Mouse (Mus musculus): ENCODE data around the gene Igf2bp1. TPM values are rescaled to one million over a fixed set of nuclear protein-coding genes. Genes with fewer than 3 reads are reported as not detected.
A peak's percentile ranks its signal among the peaks of the same experiment; 100 is the strongest.

The Igf2bp1 gene
- total RNA-seq (2021), result 1 to 10 TPM; 2.6 to 3.5 TPM

- intact Hi-C loops (cut with DNase I), result no loop called here
- peak; percentile 24 for DNase-seq
Observed at GRCm38 (mm10) chr11:96005403-96006271, at the start of gene Igf2bp1. Gene Igf2bp1 (minus strand): TSS chr11:96005940.

- no peak for DNase-seq
- intact Hi-C loops (cut with DNase I), result no loop called here
Observed at GRCm38 (mm10) chr11:96050854-96051253, 45.1 kb upstream of the Igf2bp1 start.

- intact Hi-C loops (cut with DNase I), result no loop called here
- DNase-seq, result no peak
Observed at GRCm38 (mm10) chr11:96049939-96050338, 44.2 kb upstream of the Igf2bp1 start.

- intact Hi-C loops (cut with DNase I), result no loop called here
- no peak for DNase-seq
Observed at GRCm38 (mm10) chr11:96047469-96048373, 42.0 kb upstream of the Igf2bp1 start.

GRCm38 (mm10) chr11:96046793-96047192 lies 41.1 kb upstream of the Igf2bp1 start:
- intact Hi-C loops (cut with DNase I), result no loop called here
- no peak for DNase-seq

- no peak for DNase-seq
- intact Hi-C loops (cut with DNase I), result no loop called here
Observed at GRCm38 (mm10) chr11:96046028-96046427, 40.3 kb upstream of the Igf2bp1 start.

- DNase-seq, result no peak
- intact Hi-C loops (cut with DNase I), result no loop called here
Observed at GRCm38 (mm10) chr11:96044803-96045567, 39.2 kb upstream of the Igf2bp1 start.

GRCm38 (mm10) chr11:96038560-96038959 lies 32.8 kb upstream of the Igf2bp1 start:
- intact Hi-C loops (cut with DNase I), result no loop called here
- no peak for DNase-seq

- intact Hi-C loops (cut with DNase I), result no loop called here
- no peak for DNase-seq
Observed at GRCm38 (mm10) chr11:96037499-96037898, 31.8 kb upstream of the Igf2bp1 start.

GRCm38 (mm10) chr11:96035133-96035532 lies 29.4 kb upstream of the Igf2bp1 start:
- intact Hi-C loops (cut with DNase I), result no loop called here
- DNase-seq, result peak; percentile 37

- peak; percentile 95 for DNase-seq
- intact Hi-C loops (cut with DNase I), result no loop called here
Observed at GRCm38 (mm10) chr11:96034596-96035052, 28.9 kb upstream of the Igf2bp1 start, which contains the start of gene Snf8. Gene Snf8 (plus strand): TSS chr11:96034885.

GRCm38 (mm10) chr11:96034116-96034515 lies 28.4 kb upstream of the Igf2bp1 start:
- DNase-seq, result no peak
- intact Hi-C loops (cut with DNase I), result no loop called here

GRCm38 (mm10) chr11:96033264-96033663 lies 27.5 kb upstream of the Igf2bp1 start:
- DNase-seq, result no peak
- intact Hi-C loops (cut with DNase I), result no loop called here

GRCm38 (mm10) chr11:96031701-96032100 lies 26.0 kb upstream of the Igf2bp1 start:
- DNase-seq, result no peak
- intact Hi-C loops (cut with DNase I), result no loop called here

- intact Hi-C loops (cut with DNase I), result no loop called here
Observed at GRCm38 (mm10) chr11:96030571-96030970, 24.8 kb upstream of the Igf2bp1 start.

GRCm38 (mm10) chr11:96028130-96028529 lies 22.4 kb upstream of the Igf2bp1 start:
- intact Hi-C loops (cut with DNase I), result no loop called here
- DNase-seq, result no peak

More at GRCm38 (mm10) chr11:96030571-96030970, 24.8 kb upstream of the Igf2bp1 start:
- no peak for DNase-seq

- intact Hi-C loops (cut with DNase I), result no loop called here
- DNase-seq, result no peak
Observed at GRCm38 (mm10) chr11:96020622-96021021, 14.9 kb upstream of the Igf2bp1 start.

GRCm38 (mm10) chr11:96017941-96018351 lies 12.2 kb upstream of the Igf2bp1 start:
- intact Hi-C loops (cut with DNase I), result no loop called here
- DNase-seq, result no peak

- intact Hi-C loops (cut with DNase I), result no loop called here
- no peak for DNase-seq
Observed at GRCm38 (mm10) chr11:96015421-96015820, 9.7 kb upstream of the Igf2bp1 start.

- intact Hi-C loops (cut with DNase I), result no loop called here
- DNase-seq, result no peak
Observed at GRCm38 (mm10) chr11:96011982-96012381, 6.2 kb upstream of the Igf2bp1 start.

All from left cerebral cortex, postnatal 4 days (tissue).